Mouse (Mus musculus): ENCODE measurements around the gene Abcc12.

- TF ChIP-seq CTCF (conservative IDR thresholded peaks at IDR 0.05; ENCODE audit: low read length) (no peak), NANOG (IDR thresholded peaks at IDR 0.05; ENCODE audit: borderline replicate concordance, low read length) (no peak), POU5F1 (IDR thresholded peaks at IDR 0.05; ENCODE audit: borderline replicate concordance, low read length) (no peak)
Observed at GRCm38 (mm10) chr8:86593099-86593498, 12.6 kb upstream of the Abcc12 start.
